Mouse (Mus musculus) heart, postnatal 36 days (tissue): ENCODE measurements around the gene Srp68. TPM values are rescaled to one million over a fixed set of nuclear protein-coding genes. Genes with fewer than 3 reads are reported as not detected.

ENCODE experiments used
- DNase-seq, 2 experiments: peaks; one replicate each; pipeline ENCODE4 v3.0.0; 2021 to 2022
- intact Hi-C: fragments of 180-260 bp; cut with DNase I; formaldehyde crosslinking; loops from one replicate; pipeline ENCODE4 v1.15.1; 2025
- total RNA-seq, 2 experiments: library from RNA; stranded (reverse); gene quantifications; 2 replicates each; pipeline ENCODE4 v1.2.3; 2021

Srp68 gene
- total RNA-seq, result 10 to 100 TPM; 65.9 to 71.2 TPM

DNA sequence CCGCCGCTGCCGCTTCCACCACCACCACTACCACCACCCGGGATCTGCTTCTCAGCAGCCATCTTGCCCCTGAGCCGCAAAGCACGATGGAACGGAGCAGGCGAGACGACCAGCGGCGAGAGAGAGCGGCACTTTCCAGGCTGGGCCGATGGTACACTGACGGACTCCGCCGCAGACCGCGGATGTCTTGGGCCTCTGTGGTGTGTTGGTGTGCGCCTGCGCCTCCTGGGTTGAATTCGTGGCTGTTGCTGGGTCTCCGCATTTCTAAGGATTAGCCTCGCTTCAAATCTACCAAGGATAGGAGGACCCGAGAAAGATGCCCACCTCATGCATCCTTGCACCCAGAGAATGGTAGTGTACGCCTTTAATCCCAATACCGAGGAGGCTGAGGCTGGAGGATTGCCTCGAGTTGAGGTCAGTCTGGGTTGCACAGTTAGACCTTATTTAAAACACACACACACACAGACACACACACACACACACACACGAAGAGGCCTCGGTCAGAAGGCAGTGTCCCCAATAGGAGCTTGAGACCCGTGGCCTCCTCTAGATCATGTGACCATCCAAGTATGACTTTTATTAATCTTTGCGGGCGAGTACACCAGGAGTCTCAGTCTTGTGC lies at the start of gene Srp68:
Srp68 (minus strand) TSS at position 173 of the 622 bp plus-strand sequence.
- DNase-seq, result peak; percentile 92 to 93
- intact Hi-C loops, result loop anchor here (2.0 to 5.0 kb wide), 2 partner anchors 33 to 107 kb away; partner anchors contain the start of genes Exoc7 and Fbf1

DNA sequence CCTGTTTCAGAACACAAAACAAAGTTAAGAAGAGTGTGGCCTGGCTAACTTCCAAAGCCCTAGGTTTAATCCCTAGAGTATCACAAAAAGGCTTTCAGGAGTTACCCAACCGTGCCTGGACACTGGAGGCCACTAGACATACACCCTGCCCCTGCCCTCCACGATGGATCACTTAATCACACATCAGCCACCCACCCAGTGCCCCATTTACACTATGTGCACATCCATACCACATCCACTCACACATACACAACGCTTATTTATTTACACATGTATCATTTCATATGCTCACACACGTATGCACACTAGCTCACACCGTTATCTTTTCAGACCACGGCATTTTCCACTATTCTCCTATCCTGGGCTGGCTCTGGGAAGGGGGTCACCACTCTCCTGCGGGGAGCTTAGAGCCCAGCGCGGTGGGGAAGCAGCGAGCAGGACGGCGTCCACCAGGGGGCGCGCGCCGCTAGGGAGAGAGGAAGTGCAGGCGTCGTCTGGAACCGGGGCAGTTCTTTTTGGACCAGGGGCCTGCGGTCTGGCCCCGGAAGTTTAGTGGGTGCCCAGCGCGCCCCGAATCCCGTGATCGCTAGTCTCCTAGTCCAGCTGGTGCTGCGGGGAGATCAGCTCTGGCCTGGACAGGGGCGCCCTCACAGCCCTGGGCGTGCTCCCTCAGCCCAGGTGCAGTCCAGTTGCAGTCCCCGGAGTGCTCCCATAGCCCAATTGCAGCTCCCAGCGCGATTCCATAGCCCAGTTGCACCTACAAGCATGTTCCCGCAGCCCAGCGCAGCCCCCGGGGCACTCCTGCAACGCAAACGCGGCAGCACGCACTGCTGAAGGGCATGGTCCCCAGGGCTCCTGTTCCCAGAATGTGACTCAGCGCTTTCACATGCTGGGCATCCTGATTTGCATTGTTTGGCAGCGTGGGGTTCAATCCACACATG lies 45.0 kb upstream of the Srp68 start:
- intact Hi-C loops, result loop anchor here (1.0 kb wide), 3 partner anchors 49 to 145 kb away; no protein-coding TSS in a partner anchor
- DNase-seq, result peak; percentile 93 to 97

DNA sequence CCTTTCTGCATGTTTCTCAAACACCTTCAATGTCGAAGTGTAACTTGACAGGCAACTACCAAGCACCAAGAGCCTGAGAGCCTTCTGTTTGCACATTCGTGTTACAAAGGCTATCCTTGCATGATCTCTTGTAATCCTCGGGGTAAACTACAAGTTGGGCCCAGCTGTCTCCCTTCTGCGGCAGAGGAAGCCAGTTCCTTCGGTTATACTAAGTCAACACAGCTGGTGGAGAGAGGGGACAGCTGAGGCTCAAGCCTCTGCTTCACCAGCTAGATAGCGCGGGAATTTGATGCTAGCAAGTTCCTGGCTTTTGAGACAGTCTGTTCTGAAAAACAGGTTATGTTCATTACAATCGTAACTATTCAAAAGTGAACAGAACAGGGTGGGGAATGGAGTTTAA lies 38.3 kb upstream of the Srp68 start:
- intact Hi-C loops, result no loop called here
- no peak for DNase-seq

DNA sequence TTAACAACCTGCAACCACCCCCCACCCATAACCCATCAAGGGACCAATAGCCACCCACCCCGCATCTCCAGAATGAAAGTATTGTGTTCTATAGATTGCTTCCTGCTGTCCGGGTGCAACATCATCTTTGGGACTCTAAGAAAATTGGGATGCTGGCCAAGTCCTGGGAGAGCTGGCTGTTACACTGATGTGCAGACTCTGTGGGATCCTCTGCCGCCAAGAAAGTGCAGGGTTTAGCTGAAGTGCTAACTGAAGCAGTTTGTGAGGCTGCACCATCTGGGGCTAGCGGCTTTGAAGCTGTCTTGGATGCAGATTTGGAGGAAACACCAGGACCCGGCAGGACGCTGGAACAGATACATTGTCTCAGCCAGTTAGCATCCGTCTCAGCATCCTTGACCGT lies 37.2 kb upstream of the Srp68 start:
- DNase-seq, result no peak
- intact Hi-C loops, result no loop called here

DNA sequence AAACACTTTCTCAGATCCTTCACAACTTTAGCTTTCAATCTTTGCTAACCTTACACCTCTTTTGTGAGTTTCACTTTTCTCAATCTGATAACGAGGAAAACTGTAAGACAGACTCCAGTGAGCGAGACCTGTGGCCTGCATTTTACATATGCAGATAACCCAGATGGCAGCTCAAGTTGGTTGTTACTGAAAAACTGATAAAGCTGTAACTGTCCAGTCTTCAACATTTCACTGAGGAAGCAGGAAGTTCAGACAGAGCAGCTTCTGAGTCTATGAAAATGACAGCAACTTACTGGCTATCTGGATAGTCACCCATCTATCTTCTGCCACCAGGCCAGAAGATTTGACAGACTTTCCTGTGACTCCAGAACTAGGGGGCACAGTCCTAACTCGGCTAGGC lies 35.6 kb upstream of the Srp68 start:
- intact Hi-C loops, result no loop called here
- DNase-seq, result no peak

DNA sequence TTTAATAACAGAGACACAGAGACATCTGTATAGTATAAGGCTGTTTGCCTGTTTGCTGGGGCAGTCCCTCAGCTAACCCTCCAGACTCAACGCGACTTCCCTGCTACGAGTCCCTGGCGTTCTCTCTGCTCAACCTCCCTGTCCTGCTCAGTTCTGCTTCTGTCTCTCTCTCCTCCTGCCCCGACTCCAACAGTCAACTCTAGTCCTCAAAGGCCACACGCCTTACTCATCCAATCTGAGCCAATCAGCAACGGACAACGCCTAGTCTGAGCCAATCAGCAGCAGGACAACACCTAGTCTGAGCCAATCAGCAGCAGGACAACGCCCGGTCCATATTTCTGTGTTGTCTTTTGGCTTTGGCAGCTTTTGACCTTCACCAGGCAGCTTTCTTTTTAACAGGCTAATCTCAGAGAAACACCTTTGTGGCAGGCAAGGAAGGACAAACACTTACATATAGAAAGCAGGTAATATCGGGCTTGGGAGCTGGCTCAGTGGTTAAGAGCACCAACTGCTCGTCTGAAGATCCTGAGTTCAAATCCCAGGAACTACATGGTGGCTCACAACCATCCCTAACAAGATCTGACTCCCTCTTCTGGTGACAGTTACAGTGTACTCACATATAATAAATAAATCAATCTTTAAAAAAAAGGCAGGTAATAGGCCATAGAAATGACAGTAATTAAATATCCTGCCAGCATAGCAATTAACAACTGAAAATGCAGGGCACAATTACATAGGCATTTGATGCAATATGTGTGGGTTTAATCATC lies 33.9 kb upstream of the Srp68 start:
- DNase-seq, result no peak
- intact Hi-C loops, result loop anchor here (2.0 kb wide), 1 partner anchor 33 kb away; the partner anchor contains the start of gene Srp68

DNA sequence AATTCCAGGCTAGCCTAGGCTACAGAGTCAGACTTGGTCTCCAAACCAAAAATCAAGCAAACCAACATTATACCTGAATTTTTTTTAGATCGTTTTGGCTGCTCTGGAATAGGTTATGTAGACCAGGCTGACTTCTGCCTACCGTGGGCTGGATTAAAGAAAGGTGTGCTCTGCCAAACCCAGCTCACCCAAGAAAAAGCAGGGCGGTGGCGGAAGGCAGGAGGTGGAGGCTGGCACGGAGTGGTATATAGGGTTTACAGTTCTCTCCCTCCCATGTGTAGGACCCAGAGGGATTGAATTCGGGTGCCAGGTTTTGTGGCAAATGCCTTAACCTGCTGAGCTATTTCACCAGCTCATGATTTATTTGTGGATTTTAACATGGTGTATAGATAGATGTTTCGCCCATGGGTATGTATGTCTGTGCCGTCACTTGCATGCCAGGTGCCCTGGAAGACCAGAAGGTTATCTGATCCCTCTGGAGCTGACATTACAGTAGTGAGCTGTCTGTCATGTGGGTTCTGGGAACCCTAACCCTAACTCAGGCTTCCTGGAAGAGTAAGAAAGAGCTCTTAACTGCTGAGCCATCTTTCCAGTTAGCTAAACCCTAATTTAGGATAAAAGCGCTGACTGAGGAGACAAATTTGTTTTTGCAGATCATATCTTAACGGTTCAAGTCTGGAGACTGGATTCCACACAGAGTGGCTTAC lies 33.2 kb upstream of the Srp68 start, which contains the start of gene Exoc7:
Exoc7 (minus strand) TSS at position 215 of the 707 bp plus-strand sequence.
- DNase-seq, result no peak
- intact Hi-C loops, result loop anchor here (2.0 kb wide), 1 partner anchor 32 kb away; the partner anchor contains the start of gene Srp68

DNA sequence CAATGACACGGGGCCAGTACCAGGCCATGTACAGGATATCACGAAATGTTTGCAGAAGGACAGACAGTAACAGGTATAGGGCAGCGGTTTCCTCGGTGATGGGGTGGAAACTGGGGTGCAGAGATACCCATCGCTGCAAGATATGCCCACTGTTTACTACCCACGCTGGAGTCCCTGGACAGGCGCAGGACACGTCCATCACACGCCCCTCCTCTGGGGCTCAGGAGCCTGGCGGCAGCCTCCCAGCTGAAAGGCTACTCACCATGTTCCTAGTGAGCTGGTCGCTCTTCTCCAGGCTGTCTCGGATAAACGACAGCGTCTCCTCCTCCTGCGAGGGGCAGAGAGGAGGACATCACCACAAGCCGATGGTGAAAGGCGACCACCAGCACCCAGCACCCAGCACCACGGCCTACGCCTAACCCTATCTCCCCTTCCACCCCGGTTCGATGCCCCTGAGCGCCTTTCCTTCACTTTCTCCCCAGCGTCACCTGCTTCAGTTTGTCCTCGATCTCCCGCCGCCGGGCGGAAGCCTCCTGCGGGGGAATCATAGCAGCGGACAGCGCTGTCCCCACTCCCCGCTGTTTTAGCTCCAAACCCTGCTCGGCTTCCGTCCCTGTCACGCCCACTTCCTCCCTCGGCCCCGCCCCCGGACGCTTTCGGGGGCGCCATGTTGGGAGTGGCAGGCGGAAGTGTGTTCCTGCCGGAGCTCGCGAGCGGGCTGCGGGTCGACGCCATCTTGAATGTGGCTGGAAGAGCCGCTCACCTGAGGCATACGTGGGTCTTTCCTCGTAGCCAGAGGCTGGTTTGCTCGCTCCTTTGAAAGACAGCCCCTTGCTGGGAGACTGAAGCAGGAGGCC lies 32.3 kb upstream of the Srp68 start:
- peak; percentile 92 for DNase-seq
- intact Hi-C loops, result loop anchor here (2.0 kb wide), 1 partner anchor 32 kb away; the partner anchor contains the start of gene Srp68

DNA sequence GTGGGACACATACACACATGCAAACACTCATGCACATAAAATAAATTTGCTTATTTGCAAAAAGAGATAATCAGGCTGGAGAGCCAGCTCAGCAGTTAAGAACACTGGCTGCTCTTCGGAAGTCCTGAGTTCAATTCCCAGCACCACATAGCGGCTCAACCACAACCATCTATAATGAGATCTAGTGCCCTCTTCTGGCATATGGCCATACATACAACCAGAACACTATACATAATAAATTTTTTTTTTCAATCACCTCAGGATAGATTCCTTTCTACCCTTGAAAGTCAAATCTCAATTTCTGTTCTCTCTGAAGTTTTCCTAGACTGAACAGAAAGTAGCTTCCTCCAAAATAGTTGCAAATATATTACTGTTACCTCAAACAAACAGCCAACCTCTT lies 31.4 kb upstream of the Srp68 start:
- no peak for DNase-seq
- intact Hi-C loops, result no loop called here

DNA sequence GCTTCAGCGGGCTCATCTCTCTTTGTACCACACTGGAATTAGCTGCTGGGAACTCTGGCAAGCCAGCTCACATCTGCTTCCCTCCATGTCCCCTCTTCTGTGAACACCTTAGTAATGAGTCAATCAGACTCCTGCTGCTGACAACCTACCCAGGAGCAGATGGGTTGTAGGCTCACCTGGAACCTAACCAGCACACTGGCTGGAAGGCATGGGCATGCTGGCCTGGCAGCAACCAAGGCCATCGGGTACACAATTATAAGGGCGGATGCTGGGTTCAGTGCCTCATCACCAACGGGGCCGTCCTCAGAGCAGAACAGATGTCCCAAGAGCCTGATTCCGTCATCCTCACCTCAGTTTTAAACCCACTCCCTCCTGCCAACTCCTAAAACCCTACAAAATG lies 24.6 kb upstream of the Srp68 start:
- no peak for DNase-seq
- intact Hi-C loops, result no loop called here

DNA sequence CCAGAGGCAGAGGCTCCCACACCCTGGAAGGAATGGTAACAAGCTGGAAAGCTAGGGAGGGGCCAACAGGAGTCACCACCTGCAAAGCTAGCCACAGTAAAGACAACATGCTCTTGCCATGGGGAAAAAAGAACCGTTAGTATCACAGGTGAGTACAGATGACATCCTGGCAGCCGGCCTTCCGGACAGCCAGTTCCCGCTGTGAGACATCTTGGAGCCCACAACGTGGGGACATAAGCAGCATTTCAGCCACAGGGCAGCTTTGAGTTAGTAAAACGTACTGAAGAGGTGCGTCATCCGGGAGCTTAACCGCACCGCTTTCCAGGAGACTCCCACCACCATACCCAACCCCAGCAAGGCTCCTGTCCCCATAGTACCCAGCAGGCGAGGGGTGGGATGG lies 24.2 kb upstream of the Srp68 start:
- DNase-seq, result no peak
- intact Hi-C loops, result no loop called here

DNA sequence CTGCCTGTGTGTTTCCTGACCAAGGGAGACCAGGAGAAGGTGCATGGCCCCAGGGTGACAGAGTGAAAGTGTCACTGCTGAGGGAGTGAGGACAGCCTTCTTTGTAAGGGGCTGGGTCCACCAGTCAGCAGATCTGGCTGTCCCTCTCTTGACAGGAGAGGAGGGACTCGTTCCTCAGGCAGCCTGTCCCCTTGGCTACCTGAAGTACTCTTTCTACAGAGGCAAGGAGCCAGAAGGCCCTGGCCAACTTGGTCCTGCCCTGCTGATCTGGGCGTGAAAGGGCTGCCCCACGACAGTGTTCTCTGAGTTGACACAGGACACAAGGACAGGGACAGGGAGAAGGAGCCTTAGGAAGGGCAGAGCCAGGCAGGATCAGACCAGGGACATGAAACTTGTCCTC lies 23.0 kb upstream of the Srp68 start:
- DNase-seq, result no peak
- intact Hi-C loops, result no loop called here

DNA sequence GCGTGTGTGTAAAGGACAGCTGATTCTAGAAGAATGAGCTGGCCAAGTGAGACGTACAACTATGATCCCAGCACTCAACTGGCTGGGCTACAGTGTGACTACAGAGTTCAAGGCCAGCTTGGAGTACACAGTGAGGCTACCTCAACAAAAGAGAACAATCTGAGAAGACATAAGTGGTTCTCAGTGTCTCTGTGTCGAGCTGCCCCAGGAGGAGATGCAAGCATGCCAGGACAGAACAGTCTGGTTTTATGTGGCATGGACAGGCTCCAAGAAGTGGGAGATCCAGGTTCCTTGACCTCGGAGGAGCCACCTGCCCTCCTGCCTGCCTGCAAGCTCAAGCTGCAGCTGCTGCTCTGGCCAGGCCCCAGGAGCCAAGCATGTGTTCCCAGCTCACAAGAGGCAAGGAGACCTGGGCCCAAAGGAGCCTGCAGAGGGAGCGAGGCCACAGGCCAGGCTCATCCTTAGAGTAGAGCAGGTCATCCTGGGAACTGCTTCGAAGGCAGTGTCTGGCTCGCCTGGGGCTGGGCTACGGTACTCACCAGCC lies 22.2 kb upstream of the Srp68 start:
- DNase-seq, result no peak

DNA sequence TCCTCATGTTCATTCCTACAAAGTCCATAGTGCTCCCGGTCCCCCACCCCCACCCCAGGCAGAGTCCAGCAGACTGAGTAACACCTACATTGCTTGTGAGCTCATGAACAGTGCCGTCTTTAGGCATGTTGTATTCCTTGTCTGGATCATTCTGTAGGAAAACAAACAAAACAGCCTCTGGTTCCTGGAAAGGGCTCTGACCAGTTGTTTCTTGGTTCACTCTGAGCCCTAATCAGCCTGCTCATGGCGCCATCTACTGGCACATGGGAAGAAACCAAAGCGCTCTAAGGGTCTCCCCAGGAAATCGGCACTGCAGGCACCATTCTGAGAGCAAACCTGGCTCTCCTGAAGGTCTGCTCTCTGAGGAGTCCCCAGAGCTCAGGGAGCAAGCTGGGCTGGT lies 20.3 kb upstream of the Srp68 start:
- intact Hi-C loops, result loop anchor here (1.0 to 5.0 kb wide), 2 partner anchors 68 to 157 kb away; partner anchors contain the start of gene Mrpl38
- DNase-seq, result peak; percentile 48 to 50

More for the DNA sequence above, 22.2 kb upstream of the Srp68 start:
- intact Hi-C loops, result no loop called here

DNA sequence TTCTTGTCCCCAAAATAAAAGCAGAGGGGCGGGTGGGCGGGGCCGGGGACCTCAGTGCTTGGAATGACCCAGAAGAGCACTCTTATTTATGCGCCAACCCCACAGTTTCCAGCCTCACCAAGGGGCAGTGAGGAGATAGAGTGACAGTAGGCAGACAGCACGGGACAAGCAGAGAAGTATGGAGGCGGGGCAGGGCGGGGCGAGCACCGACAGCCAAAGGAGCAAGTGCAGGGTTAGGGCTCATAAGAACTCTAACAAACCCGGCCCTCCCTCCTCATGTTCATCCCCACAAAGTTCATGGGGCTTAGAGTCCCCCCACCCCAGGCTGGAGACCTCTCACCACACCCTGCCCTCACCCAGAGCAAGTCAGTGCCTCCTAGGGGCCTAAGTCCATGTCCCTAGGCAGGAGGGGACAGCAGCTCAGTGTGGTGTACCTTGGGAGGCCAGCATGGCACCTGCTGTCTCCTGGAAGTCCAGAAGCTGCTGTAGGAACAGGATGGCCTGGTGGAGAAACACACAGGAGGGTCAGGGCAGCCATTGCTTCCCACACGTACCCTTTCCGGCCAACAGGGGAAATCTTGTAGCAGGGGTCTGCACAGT lies 19.6 kb upstream of the Srp68 start:
- intact Hi-C loops, result loop anchor here (1.0 to 5.0 kb wide), 2 partner anchors 67 to 156 kb away; partner anchors contain the start of gene Mrpl38
- no peak for DNase-seq

DNA sequence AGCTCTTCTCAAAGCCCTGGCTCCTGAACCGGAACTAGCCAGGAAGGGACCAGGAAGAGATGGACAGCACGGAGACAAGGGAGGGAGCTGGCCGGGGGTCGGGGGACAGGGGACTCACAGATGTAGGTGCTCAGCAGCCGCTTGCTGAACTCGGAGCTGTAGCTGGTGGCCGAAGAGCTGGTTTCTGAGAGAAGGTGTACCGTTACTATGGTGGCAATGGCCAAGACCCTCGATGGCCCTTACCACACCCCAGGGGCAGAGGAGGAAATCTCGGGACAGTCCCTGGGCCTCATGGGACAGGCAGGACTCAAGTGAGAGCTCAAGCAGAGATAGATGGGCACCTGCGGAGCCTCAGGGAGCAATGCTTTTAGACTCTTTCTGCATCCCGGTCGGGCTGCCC lies 18.4 kb upstream of the Srp68 start:
- intact Hi-C loops, result loop anchor here (5.0 kb wide), 1 partner anchor 155 kb away; the partner anchor contains the start of gene Mrpl38
- DNase-seq, result no peak

DNA sequence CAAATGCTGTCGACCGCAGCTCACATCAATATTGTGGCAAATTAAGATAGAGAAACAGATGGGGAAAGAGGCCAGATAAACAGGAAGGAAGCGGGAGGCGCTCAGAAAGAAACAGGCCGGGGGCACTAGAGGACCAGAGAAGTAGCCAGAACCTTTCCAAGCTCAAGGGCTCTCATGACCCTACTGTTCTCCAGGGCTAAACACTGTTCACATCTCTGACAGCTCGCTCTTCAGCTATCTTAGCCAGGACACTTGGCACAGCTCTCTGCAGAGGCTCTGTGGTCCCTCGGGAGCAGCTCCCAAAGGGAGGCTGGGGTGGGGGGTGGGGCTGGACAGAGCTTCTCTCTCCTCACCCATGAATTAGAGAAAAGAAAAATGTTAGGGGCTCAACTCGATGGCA lies 16.5 kb upstream of the Srp68 start:
- no peak for DNase-seq
- intact Hi-C loops, result loop anchor here (5.0 kb wide), 1 partner anchor 153 kb away; the partner anchor contains the start of gene Mrpl38

DNA sequence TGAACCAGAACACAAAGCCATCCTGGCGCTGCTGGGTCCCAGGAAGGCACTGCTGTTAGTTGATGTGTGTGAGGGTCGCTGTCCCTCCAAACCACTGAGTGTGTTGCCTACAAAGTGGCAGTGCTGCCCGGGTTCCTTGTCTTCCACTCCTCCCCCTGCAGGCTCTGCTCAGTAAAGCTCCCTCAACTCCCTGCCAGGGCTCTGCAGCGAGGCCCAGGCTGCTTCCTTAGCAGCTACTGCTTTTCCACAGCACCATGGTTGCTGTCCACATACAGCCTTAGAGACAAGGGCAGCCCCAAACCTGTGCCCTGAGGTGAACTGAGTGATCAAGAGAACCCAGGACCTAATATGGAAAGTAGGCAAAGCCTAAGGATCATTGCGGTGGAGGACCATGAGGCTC lies 13.3 kb upstream of the Srp68 start:
- DNase-seq, result no peak
- intact Hi-C loops, result no loop called here
